Mouse (Mus musculus): ENCODE measurements around the gene Caps2. TPM values are rescaled to one million over a fixed set of nuclear protein-coding genes. Genes with fewer than 3 reads are reported as not detected.

The Caps2 gene
- polyA plus RNA-seq, 1 experiment = 0.18 TPM

DNA sequence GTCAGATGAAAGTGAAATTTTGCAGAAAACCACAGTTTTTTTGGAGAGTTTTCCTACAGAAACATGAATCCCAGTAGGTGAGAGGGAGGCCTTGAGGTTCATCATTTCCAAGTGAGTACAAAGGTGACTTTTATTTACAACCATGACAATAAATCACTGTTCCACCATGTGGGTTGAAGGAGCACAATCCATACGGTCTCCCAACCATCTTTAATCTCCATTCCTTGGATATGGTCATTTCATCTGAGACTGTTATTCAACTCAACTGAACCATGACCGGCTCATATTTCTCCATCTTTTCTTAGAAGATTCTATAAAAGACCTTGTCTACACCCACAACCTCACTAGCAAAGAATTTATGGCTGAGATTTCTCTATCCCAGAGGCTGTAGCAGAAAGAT lies 84.9 kb downstream of the Caps2 start:
- no peaks in the 10 kb centered on the region for H3K27me3 ChIP-seq (ENCODE audit: control insufficient read depth, insufficient read depth, low read length)
- WGBS = 73% methylated on average over 2 of the region's 2 CpGs
- no peak for TF ChIP-seq CTCF (IDR thresholded peaks at IDR 0.05; ENCODE audit: borderline replicate concordance, insufficient read depth, low read depth, low read length)
- no peak overlapping the region for H3K4me3 ChIP-seq (replicated peaks; ENCODE audit: insufficient read depth, low read depth, low read length)
- no peak for DNase-seq
- H3K27ac ChIP-seq (ENCODE audit: insufficient read depth, low read length) = no peak overlapping the region
- no peaks in the 10 kb centered on the region for H3K4me1 ChIP-seq (ENCODE audit: control insufficient read depth, insufficient read depth, low read length)

DNA sequence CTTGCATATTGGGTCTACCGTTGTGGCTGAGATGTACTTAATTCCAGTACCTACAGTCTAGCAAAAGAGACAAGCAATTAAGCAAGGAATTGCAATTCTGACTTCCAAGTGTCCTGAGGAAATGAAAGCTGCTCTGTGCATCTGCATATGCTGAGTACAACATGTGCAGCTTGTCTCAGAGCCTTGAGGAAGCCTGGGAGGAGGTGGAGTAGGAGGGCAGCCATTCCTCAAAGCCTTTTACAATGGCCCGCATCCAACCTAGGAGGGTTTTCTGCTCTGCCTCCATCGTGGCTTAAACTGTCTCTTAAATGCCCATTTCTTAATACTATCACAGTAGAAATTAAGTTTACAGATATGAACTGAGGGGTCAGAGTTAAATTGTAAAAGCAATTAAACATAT lies 100.0 kb downstream of the Caps2 start:
- 72% methylated on average over 3 of the region's 3 CpGs for WGBS
- Histone ChIP-seq H3K4me3 (replicated peaks; ENCODE audit: insufficient read depth, low read depth, low read length) (no peak overlapping the region), H3K27ac (ENCODE audit: insufficient read depth, low read length) (no peak overlapping the region), H3K27me3 (ENCODE audit: control insufficient read depth, insufficient read depth, low read length) (no peaks in the 10 kb centered on the region), H3K4me1 (ENCODE audit: control insufficient read depth, insufficient read depth, low read length) (no peaks in the 10 kb centered on the region)
- TF ChIP-seq CTCF (IDR thresholded peaks at IDR 0.05; ENCODE audit: borderline replicate concordance, insufficient read depth, low read depth, low read length) (no peak), POLR2A (IDR thresholded peaks at IDR 0.05; ENCODE audit: borderline replicate concordance, insufficient read depth, low read length) (no peak)
- DNase-seq = no peak

Other genes with a start within 250 kb of the Caps2 start
- 30.3 and 31.3 TPM in 2 replicates for gene Krr1, start 191.0 kb upstream of the Caps2 start, polyA plus RNA-seq (2012; rRNA removed)
- 0.36 and 0.63 TPM in 2 replicates for gene Glipr1, start 161.0 kb upstream of the Caps2 start, polyA plus RNA-seq (2012; rRNA removed)
- not detected in 2 replicates for gene Glipr1l1, start 103.4 kb upstream of the Caps2 start, polyA plus RNA-seq (2012; rRNA removed)
- gene Glipr1l2, start 80.3 kb upstream of the Caps2 start, polyA plus RNA-seq (2012; rRNA removed) = not detected in 2 replicates
- gene Glipr1l3, start 3.3 kb upstream of the Caps2 start, polyA plus RNA-seq (2012; rRNA removed) = not detected in 2 replicates
- 16.3 and 21.1 TPM in 2 replicates for gene Kcnc2, start 107.5 kb downstream of the Caps2 start, polyA plus RNA-seq (2012; rRNA removed)